Mouse (Mus musculus): ENCODE results near the gene Macf1. TPM values are rescaled to one million over a fixed set of nuclear protein-coding genes. Genes with fewer than 3 reads are reported as not detected.
"Not testable (repeated sequence)": the region's sequence is repeated elsewhere in the genome, so short reads cannot be mapped to it uniquely, and the experiment has no call there.

Gene Macf1
- total RNA-seq, 2 experiments from 2014 or later, result 224 to 229 TPM

DNA sequence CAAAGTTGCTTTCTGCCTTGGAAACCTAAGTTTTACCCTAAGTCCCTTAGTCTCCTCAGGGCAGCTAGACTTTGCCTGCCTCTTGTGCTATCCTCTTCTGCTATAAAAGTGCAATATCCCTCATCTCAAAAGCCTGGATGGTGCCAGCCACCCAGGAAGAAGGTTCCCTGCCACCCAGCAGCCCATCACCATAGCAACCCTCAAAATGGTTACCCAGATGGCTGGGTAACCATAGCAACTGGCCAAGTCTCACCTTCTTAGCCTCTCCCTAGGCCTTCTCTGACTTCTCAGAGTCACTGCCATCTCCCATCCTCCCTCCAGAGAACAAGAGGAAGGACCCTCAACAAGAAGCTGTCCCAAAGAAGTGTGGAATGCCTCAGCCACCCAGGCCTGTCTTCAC, 13.6 kb downstream of the Macf1 start:
- DNase-seq, result no peak

GRCm38 (mm10) chr4:123669696-123670095, 14.5 kb downstream of the Macf1 start:
- no peak for DNase-seq

- DNase-seq, result peak; percentile 79 to 94
Measured at GRCm38 (mm10) chr4:123667260-123667867, 16.8 kb downstream of the Macf1 start.

GRCm38 (mm10) chr4:123666517-123666916, 17.6 kb downstream of the Macf1 start:
- no peak for DNase-seq

DNA sequence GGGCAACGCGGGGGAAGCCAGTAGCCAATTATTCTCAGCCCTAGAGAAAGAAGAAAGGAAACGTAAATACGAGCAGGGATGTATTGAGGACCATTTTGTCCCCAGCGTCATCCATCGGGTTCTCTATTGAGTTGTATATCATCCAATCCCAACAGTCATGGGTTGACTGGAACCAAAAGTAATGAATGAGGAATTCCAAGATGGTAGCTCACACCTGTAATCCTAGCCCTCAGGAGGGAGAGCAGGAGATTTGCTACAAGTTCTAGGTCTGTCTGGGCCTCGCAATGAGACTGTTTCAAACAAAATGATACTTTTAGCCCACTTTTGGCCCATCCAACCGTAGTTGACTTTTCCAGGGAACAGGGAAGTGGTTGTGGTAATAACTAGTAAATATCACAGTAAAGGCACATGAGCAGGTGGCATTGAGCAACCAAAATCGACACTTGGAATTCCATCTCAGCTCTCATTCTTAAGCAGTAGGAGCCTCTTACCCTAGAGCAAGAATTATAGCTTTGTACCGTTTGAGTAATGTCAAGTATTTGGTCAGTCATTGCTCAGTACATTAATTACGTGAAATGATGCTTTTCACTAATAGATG, 18.4 kb downstream of the Macf1 start:
- DNase-seq, result no peak

DNA sequence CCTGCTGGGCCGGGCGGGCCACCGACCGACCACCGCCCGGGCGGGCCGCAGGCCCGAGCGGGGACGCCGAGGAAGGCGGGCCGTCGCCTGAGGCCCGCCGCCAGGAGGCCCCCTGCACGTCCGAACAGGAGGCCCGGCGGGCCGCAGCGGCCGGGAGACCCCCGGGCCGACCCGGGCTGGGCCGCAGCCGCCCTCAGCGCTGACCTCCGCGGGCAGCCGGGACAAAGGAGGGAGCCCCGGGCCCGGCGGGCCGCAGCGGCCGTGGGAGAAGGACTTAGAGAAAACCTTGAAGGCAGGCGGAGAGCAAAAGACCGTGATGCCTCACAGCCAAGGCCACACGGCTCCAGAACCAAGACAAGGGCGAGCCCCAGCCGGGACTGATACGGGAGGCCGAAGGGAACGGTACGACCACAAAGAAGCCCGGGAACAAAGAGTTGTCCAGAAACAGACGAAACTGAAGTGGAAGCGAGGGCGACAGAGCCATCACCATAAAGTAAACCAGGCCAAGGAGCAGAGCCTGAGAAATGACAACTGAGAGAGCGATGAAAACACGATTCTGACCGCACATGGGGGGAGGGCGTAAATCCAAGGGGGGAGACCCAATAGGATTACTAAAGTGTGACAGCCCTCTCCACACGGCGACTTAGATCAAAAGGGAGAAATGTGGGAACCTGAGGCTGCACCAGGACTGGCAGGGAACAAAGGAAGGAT, 19.1 kb downstream of the Macf1 start:
- peak; percentile 28 to 66 for DNase-seq

GRCm38 (mm10) chr4:123664021-123664950, 19.9 kb downstream of the Macf1 start:
- peak; percentile 80 to 88 for DNase-seq

- peak in 1 of 2 experiments; percentile 44 for DNase-seq
Measured at GRCm38 (mm10) chr4:123663688-123663965, 20.5 kb downstream of the Macf1 start.

GRCm38 (mm10) chr4:123662914-123663687, 21.1 kb downstream of the Macf1 start:
- no peak for DNase-seq

GRCm38 (mm10) chr4:123658175-123658574, 26.0 kb downstream of the Macf1 start:
- no peak for DNase-seq

- no peak for DNase-seq
Measured at GRCm38 (mm10) chr4:123655245-123655644, 28.9 kb downstream of the Macf1 start.

DNA sequence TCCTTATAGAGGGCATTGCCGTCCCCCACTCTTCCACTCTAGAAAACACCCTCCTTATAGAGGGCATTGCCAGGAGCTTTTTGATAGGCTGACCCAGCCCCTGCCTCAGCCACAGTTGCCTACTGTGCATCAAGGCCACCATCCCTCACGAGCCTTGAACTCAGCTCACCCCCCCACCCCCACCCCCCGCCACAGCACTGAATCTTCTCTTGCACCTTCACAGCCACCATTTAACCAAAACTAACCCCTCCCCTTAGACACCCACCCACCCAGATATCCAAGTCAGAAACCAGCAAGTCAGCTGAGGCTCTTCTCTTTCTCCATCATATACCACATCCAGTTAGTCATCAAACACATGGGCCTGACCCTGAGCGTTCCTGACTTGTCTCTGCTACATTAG, 29.6 kb downstream of the Macf1 start:
- DNase-seq, result no peak

- not testable (repeated sequence) for DNase-seq
Measured at GRCm38 (mm10) chr4:123653446-123653845, 30.7 kb downstream of the Macf1 start.

DNA sequence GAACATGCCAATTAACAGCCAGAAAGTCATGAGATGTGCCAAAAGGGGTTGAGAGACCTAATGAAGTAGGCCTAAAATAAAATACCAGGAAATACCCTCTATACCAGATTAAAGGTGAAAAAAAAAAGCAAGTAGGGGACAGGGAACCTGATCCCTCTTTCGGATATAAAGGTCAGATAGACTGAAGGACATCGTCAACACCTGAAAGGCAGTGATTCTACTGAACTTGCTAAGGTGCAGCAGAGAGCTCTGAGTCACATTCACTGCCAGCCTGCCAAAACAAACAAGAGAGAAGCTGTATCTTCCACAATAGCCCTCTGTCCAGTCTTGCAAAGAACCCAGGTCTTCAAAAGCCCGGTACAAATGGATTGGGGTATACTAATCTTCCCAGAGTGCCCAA, 32.0 kb downstream of the Macf1 start:
- no peak for DNase-seq

DNA sequence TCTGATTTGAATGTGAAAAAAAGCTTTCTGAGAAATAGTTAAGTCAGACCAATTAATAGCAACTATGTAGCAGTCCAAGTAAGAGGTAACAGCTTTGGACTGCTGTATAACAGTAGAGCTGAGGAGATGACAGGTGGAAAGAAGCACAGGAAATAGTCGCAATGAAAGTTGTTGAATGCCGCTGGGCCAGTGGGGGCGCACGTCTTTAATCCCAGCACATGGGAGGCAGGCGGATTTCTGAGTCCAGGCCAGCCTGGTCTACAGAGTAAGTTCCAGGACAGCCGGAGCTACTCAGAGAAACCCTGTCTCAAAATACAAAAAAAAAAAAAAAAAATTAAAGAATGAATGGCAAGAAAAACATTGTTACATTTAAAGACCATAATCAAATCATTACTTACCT, 35.0 kb downstream of the Macf1 start:
- DNase-seq, result no peak

DNA sequence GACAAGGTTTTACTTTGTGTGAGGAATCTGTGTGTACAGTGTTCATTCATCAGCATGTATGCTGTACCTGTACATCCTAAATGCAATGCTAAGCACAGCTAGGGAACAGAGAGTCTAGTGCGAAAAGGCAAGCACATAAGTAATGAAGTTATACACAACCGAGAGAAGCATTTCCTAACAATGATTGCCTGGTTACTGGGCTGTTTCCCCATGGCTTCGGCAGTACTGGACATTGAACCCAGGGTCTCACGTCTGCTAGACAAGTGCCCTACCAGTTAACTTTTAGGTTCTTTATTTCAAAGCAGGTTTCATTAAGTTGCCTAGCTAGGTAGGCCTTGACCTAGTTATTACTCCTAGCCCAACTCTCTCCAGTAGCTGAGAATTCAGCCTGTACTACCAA, 36.5 kb downstream of the Macf1 start:
- DNase-seq, result no peak

DNA sequence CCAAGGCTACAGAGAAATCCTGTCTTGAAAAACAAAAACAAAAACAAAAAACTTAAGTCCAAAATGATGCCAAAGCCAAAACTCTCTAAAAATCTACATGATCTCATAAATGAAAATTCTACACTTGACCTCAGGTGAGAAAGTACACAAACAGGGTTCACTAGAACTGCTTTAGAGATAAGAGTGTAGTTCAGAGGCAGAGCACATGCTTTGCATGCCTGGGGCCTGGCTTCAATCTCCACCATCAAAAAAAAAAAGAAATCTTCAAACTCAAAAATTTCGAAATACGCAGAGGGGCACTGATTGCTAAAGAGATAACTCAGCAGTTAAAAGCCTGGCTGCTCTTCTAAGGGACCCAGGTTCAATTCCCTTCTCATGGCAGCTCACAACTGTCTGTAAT, 37.1 kb downstream of the Macf1 start:
- no peak for DNase-seq

DNA sequence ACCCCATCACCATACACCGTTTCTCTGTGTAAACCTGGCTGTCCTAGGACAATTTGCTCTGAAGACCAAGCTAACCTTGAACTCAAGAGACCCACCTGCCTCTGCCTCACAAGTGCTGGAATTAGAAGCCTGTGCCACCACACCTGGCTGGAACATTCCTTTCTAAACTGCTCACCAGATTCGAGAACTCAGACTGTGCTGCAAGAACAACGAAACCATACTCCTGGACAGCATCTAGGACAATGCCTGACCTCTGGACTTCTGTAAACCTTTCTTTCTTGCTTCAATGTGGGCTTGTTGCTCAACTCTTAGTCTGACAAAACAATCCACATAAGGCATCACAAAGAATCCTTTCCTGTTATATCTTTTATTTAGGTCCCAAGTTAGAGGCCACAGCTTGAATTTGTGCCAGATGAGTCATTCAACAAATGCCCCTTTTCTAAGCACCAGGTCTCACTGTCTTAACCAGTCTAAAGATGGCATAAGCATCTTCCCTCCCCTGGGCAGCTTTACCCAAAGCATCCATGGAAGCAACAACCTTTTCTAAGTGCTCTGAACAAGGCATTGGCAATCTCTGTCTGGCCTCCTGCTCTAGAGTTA, 38.8 kb downstream of the Macf1 start:
- DNase-seq, result no peak

DNA sequence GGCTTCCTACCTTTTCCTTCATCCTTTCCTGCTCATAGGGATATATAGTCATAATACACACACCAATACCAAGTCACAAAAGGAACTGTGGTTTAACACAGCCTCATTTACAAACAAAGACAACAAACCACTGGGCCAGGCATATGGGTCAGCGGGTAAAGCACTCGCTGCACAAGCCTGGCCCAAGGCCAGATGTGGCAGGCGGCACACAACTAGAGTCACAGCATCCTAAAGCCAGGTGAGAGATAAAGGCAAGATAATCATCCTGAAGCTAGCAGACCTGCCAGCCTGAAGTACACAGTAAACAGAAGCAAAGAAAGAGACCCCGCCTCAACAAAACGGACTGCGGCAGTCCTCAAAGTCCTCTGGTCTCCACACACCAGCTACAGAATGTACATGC, 40.6 kb downstream of the Macf1 start:
- no peak for DNase-seq

GRCm38 (mm10) chr4:123642877-123643276, 41.3 kb downstream of the Macf1 start:
- no peak for DNase-seq

DNA sequence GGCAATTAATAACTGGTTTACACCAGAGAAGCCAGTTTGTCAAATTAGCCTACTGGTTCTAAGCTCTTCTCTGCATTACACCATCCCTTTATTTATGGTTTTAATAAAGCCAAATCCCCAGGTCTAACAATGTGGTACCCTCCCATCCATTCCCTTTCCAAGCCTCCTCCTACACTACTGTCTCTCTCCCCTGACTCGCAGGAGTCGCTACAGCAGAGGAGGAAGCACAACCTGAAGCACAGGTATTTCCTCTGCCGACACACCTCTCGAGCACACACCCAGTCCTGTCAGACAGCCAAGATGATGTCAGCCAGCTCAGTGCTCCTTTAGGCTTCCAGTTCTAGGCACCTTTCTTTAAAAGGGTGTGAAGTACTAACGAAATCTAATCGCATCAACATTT, 47.0 kb downstream of the Macf1 start:
- no peak for DNase-seq

DNA sequence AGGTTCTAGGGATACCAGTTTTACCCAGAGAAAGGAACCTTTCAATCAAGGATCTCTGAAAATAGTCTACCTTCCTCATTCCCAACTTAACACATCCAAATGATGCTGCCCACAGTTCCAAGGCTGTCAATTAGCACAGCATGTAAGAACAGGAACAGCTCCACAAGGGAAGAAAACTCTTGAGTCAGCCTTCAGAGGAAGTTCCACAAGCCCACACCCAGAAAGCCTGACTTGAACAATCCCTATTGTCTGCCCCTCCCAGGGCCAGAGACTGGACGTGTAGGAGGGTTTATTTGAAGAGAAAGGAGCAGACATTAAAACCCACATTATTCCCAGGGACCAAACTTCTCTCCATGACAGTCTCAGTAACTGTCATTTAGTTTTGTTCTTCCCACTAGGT, 48.7 kb downstream of the Macf1 start:
- DNase-seq, result peak; percentile 39 to 69
